26 mouse cellular contexts compared by ENCODE assay signal in genomic region chr14:105098861-105099260, GRCm38 (mm10).
DNase-seq lines count a peak whose midpoint lies in the region; ATAC-seq lines count a peak whose summit lies in the region.
"Had no signal": no experiment of that assay in that cellular context is flagged by ENCODE, and none has a peak within 500 bp of the region (broad histone marks: within the 10 kb centered on the region; RNA-seq: fewer than 3 reads in every experiment).

No protein-coding gene starts in this region.

- no peak for DNase-seq in embryonic facial prominence, embryonic 10.5 days (ENCODE audit: low spot score)
- peak; percentile 45 for DNase-seq in intestine, embryonic 14.5 days (ENCODE audit: low spot score)
- no peak for DNase-seq in midbrain, embryonic 10.5 days (ENCODE audit: low spot score)
- DNase-seq in right cerebral cortex, postnatal 10 days (ENCODE audit: low spot score in 2 of 2), result no peak
- DNase-seq in ovary, postnatal 10 days (ENCODE audit: low spot score), result no peak
- DNase-seq: adrenal gland, adult 8-10 months; cerebellum, adult 11-12 months; cerebellum, postnatal 10 days; gastrocnemius, postnatal 10 days; heart, adult 18-20 months; heart, postnatal 10 days; kidney, postnatal 4 days; liver, postnatal 0 days; lung, postnatal 10 days; right cerebral cortex, postnatal 4 days; thymus, adult 18-20 months had no signal

- H3K36me3 ChIP-seq in embryonic facial prominence, embryonic 12.5 days, result no peaks in the 10 kb centered on the region
- H3K36me3 ChIP-seq in embryonic facial prominence, embryonic 10.5 days (replicated peaks), result peaks cover 3% of the 10 kb centered on the region; the same call in 1 of the 2 replicates
- 0 out of 2 replicates have a peak, but pooled peaks cover 2% of the 10 kb centered on the region for H3K36me3 ChIP-seq in intestine, embryonic 14.5 days (ENCODE audit: control insufficient read depth, insufficient read depth, low read length)
- no peaks in the 10 kb centered on the region for H3K36me3 ChIP-seq in intestine, embryonic 16.5 days (ENCODE audit: control insufficient read depth, insufficient read depth, low read length)
- no peaks in the 10 kb centered on the region for H3K36me3 ChIP-seq in midbrain, embryonic 16.5 days (ENCODE audit: control insufficient read depth, insufficient read depth, low read length)
- H3K36me3 ChIP-seq in midbrain, embryonic 10.5 days, result peaks cover 2% of the 10 kb centered on the region; the same call in 1 of the 2 replicates
- H3K36me3 ChIP-seq: limb, embryonic 12.5 days; stomach, embryonic 15.5 days had no signal

- no peak overlapping the region for H3K4me3 ChIP-seq in embryonic facial prominence, embryonic 12.5 days
- no peak overlapping the region for H3K4me3 ChIP-seq in embryonic facial prominence, embryonic 10.5 days
- no peak overlapping the region for H3K4me3 ChIP-seq in intestine, embryonic 14.5 days (ENCODE audit: low read depth, low read length)
- no peak overlapping the region for H3K4me3 ChIP-seq in intestine, embryonic 16.5 days (ENCODE audit: low read length)
- H3K4me3 ChIP-seq in midbrain, embryonic 16.5 days (ENCODE audit: low read depth, low read length), result no peak overlapping the region
- H3K4me3 ChIP-seq in midbrain, embryonic 10.5 days, result no peak overlapping the region
- H3K4me3 ChIP-seq: erythroblast, embryonic 14.5 days; heart, embryonic 12.5 days; limb, embryonic 12.5 days; stomach, embryonic 15.5 days had no signal

- 80% methylated on average over 7 of the region's 7 CpGs for WGBS in embryonic facial prominence, embryonic 12.5 days
- 81% methylated on average over 7 of the region's 7 CpGs for WGBS in embryonic facial prominence, embryonic 10.5 days
- 79% methylated on average over 7 of the region's 7 CpGs for WGBS in intestine, embryonic 14.5 days
- WGBS in intestine, embryonic 16.5 days, result 74% methylated on average over 7 of the region's 7 CpGs
- 78% methylated on average over 7 of the region's 7 CpGs for WGBS in midbrain, embryonic 16.5 days
- WGBS in midbrain, embryonic 10.5 days, result 89% methylated on average over 7 of the region's 7 CpGs

- ATAC-seq in embryonic facial prominence, embryonic 12.5 days (ENCODE audit: insufficient number of reproducible peaks, insufficient read depth, low FRiP score, low TSS enrichment), result 0 out of 2 replicates have a peak, but pooled peaks have one; percentile 47
- 0 out of 2 replicates have a peak, but pooled peaks have one; percentile 34 for ATAC-seq in intestine, embryonic 14.5 days (replicated peaks; ENCODE audit: low FRiP score, low TSS enrichment, low read depth)
- no peak for ATAC-seq in intestine, embryonic 16.5 days
- ATAC-seq in midbrain, embryonic 16.5 days, result 0 out of 2 replicates have a peak, but pooled peaks have one; percentile 52
- ATAC-seq: activated CD4-positive, CD25-positive, alpha-beta regulatory T cell, adult 4 months; inflammation-experienced regulatory T-cells, adult 6 months; liver, postnatal 0 days had no signal

- no peaks in the 10 kb centered on the region for H3K9me3 ChIP-seq in embryonic facial prominence, embryonic 12.5 days
- H3K9me3 ChIP-seq in embryonic facial prominence, embryonic 10.5 days, result no peaks in the 10 kb centered on the region
- H3K9me3 ChIP-seq in intestine, embryonic 14.5 days (ENCODE audit: control insufficient read depth, low read length), result no peaks in the 10 kb centered on the region
- H3K9me3 ChIP-seq in intestine, embryonic 16.5 days (ENCODE audit: control insufficient read depth, low read length), result no peaks in the 10 kb centered on the region
- no peaks in the 10 kb centered on the region for H3K9me3 ChIP-seq in midbrain, embryonic 16.5 days (replicated peaks; ENCODE audit: control insufficient read depth, low read length, poor library complexity, severe bottlenecking)
- no peaks in the 10 kb centered on the region for H3K9me3 ChIP-seq in midbrain, embryonic 10.5 days (replicated peaks)
- H3K9me3 ChIP-seq: heart, embryonic 12.5 days; limb, embryonic 12.5 days; stomach, embryonic 15.5 days had no signal

- H3K4me1 ChIP-seq in embryonic facial prominence, embryonic 12.5 days, result no peaks in the 10 kb centered on the region
- no peaks in the 10 kb centered on the region for H3K4me1 ChIP-seq in embryonic facial prominence, embryonic 10.5 days
- no peaks in the 10 kb centered on the region for H3K4me1 ChIP-seq in intestine, embryonic 14.5 days (replicated peaks; ENCODE audit: control insufficient read depth, insufficient read depth, low read length)
- H3K4me1 ChIP-seq in intestine, embryonic 16.5 days (ENCODE audit: control insufficient read depth, insufficient read depth, low read length), result no peaks in the 10 kb centered on the region
- H3K4me1 ChIP-seq in midbrain, embryonic 16.5 days (ENCODE audit: control insufficient read depth, insufficient read depth, low read length), result no peaks in the 10 kb centered on the region
- no peaks in the 10 kb centered on the region for H3K4me1 ChIP-seq in midbrain, embryonic 10.5 days
- H3K4me1 ChIP-seq: heart, embryonic 12.5 days; limb, embryonic 12.5 days; stomach, embryonic 15.5 days had no signal

- no peak overlapping the region for H3K9ac ChIP-seq in embryonic facial prominence, embryonic 12.5 days
- no peak overlapping the region for H3K9ac ChIP-seq in intestine, embryonic 14.5 days (ENCODE audit: low read length)
- no peak overlapping the region for H3K9ac ChIP-seq in intestine, embryonic 16.5 days (ENCODE audit: low read depth, low read length)
- no peak overlapping the region for H3K9ac ChIP-seq in midbrain, embryonic 16.5 days (ENCODE audit: low read depth, low read length)
- H3K9ac ChIP-seq: heart, embryonic 12.5 days; limb, embryonic 12.5 days; liver, postnatal 0 days; stomach, embryonic 15.5 days had no signal

- no peak overlapping the region for H3K4me2 ChIP-seq in embryonic facial prominence, embryonic 12.5 days (replicated peaks)
- H3K4me2 ChIP-seq in intestine, embryonic 14.5 days (ENCODE audit: low read length), result no peak overlapping the region
- H3K4me2 ChIP-seq in intestine, embryonic 16.5 days (ENCODE audit: low read depth, low read length), result no peak overlapping the region
- H3K4me2 ChIP-seq in midbrain, embryonic 16.5 days (ENCODE audit: low read length), result no peak overlapping the region
- H3K4me2 ChIP-seq: heart, embryonic 12.5 days; limb, embryonic 12.5 days; liver, embryonic 11.5 days; stomach, embryonic 15.5 days had no signal

- no peak overlapping the region for H3K27ac ChIP-seq in embryonic facial prominence, embryonic 12.5 days
- H3K27ac ChIP-seq in embryonic facial prominence, embryonic 10.5 days (replicated peaks), result no peak overlapping the region
- H3K27ac ChIP-seq in intestine, embryonic 14.5 days (ENCODE audit: low read depth), result no peak overlapping the region
- H3K27ac ChIP-seq in intestine, embryonic 16.5 days (ENCODE audit: low read length), result no peak overlapping the region
- no peak overlapping the region for H3K27ac ChIP-seq in midbrain, embryonic 16.5 days (ENCODE audit: low read length)
- H3K27ac ChIP-seq in midbrain, embryonic 10.5 days (replicated peaks), result no peak overlapping the region
- H3K27ac ChIP-seq: limb, embryonic 12.5 days; stomach, embryonic 15.5 days had no signal

- no peaks in the 10 kb centered on the region for H3K27me3 ChIP-seq in embryonic facial prominence, embryonic 12.5 days
- H3K27me3 ChIP-seq in embryonic facial prominence, embryonic 10.5 days (replicated peaks; ENCODE audit: low read depth, poor library complexity, severe bottlenecking), result no peaks in the 10 kb centered on the region
- no peaks in the 10 kb centered on the region for H3K27me3 ChIP-seq in intestine, embryonic 14.5 days (replicated peaks; ENCODE audit: control insufficient read depth, insufficient read depth, low read length)
- H3K27me3 ChIP-seq in intestine, embryonic 16.5 days (replicated peaks; ENCODE audit: control insufficient read depth, insufficient read depth, low read length), result no peaks in the 10 kb centered on the region
- H3K27me3 ChIP-seq in midbrain, embryonic 16.5 days (ENCODE audit: control insufficient read depth, insufficient read depth, low read depth, low read length), result no peaks in the 10 kb centered on the region
- no peaks in the 10 kb centered on the region for H3K27me3 ChIP-seq in midbrain, embryonic 10.5 days (ENCODE audit: low read depth, poor library complexity, severe bottlenecking)
- H3K27me3 ChIP-seq: heart, embryonic 12.5 days; limb, embryonic 12.5 days; stomach, embryonic 15.5 days had no signal
